In genomic region chr3:95651391-95652203, GRCm38 (mm10) we compare ENCODE assay signal across 9 mouse cellular contexts. TPM values are rescaled to one million over a fixed set of nuclear protein-coding genes. Genes with fewer than 3 reads are reported as not detected.
DNase-seq lines count a peak whose midpoint lies in the region; ATAC-seq and TF ChIP-seq lines count a peak whose summit lies in the region.
"Had no signal": no experiment of that assay in that cellular context is flagged by ENCODE, and none has a peak within 500 bp of the region (broad histone marks: within the 10 kb centered on the region; RNA-seq: fewer than 3 reads in every experiment).

No protein-coding gene starts in this region.

- H3K9me3 ChIP-seq in lung, postnatal 0 days (ENCODE audit: low read length): no peaks in the 10 kb centered on the region
- no peaks in the 10 kb centered on the region for H3K9me3 ChIP-seq in heart, postnatal 0 days (replicated peaks; ENCODE audit: control insufficient read depth, low read length)
- H3K9me3 ChIP-seq in forebrain, embryonic 16.5 days (ENCODE audit: control insufficient read depth, low read length): no peaks in the 10 kb centered on the region

- H3K36me3 ChIP-seq in lung, postnatal 0 days (ENCODE audit: insufficient read depth, low read length): no peaks in the 10 kb centered on the region
- H3K36me3 ChIP-seq in heart, postnatal 0 days (replicated peaks; ENCODE audit: control insufficient read depth, insufficient read depth, low read length): no peaks in the 10 kb centered on the region
- no peaks in the 10 kb centered on the region for H3K36me3 ChIP-seq in small intestine, adult 2 months (ENCODE audit: control insufficient read depth, insufficient read depth, low read length)
- H3K36me3 ChIP-seq in forebrain, embryonic 16.5 days (ENCODE audit: control insufficient read depth, insufficient read depth): no peaks in the 10 kb centered on the region

- H3K4me1 ChIP-seq in lung, postnatal 0 days (ENCODE audit: insufficient read depth, low read depth, low read length): peaks cover 21% of the 10 kb centered on the region
- peaks cover 21% of the 10 kb centered on the region for H3K4me1 ChIP-seq in heart, postnatal 0 days (ENCODE audit: control insufficient read depth, insufficient read depth)
- H3K4me1 ChIP-seq in small intestine, adult 2 months (ENCODE audit: control insufficient read depth, insufficient read depth, insufficient read length, low read length): peaks cover 16% of the 10 kb centered on the region
- no peaks in the 10 kb centered on the region for H3K4me1 ChIP-seq in forebrain, embryonic 16.5 days (replicated peaks; ENCODE audit: control insufficient read depth, insufficient read depth, low read length)

- no peak for TF ChIP-seq EP300 in lung, postnatal 0 days (IDR thresholded peaks at IDR 0.05)
- no peak for TF ChIP-seq EP300 in heart, postnatal 0 days (IDR thresholded peaks at IDR 0.05; ENCODE audit: low read depth)

- peak; percentile 86 for DNase-seq in heart, adult 11 months
- no peak for DNase-seq in heart, postnatal 4 days
- no peak for DNase-seq in lung, postnatal 0 days (ENCODE audit: low spot score)
- no peak for DNase-seq in lung, postnatal 14 days
- no peak for DNase-seq in heart, postnatal 0 days (ENCODE audit: low spot score)
- no peak for DNase-seq in spleen, postnatal 36 days (ENCODE audit: low spot score in 2 of 2)
- DNase-seq: adrenal gland, postnatal 25 days had no signal

- TF ChIP-seq POLR2A in small intestine, adult 2 months (IDR thresholded peaks at IDR 0.05; ENCODE audit: low read depth, low read length): no peak

- H3K4me3 ChIP-seq in lung, postnatal 0 days (ENCODE audit: low read depth, low read length): no peak overlapping the region
- no peak overlapping the region for H3K4me3 ChIP-seq in heart, postnatal 0 days (ENCODE audit: low read depth, low read length)
- no peak overlapping the region for H3K4me3 ChIP-seq in small intestine, adult 2 months (ENCODE audit: low read depth, low read length)
- H3K4me3 ChIP-seq in forebrain, embryonic 16.5 days (replicated peaks; ENCODE audit: low read length): no peak overlapping the region

- no peak overlapping the region for H3K9ac ChIP-seq in lung, postnatal 0 days (replicated peaks; ENCODE audit: low read depth)
- H3K9ac ChIP-seq in heart, postnatal 0 days (replicated peaks; ENCODE audit: low read depth, low read length): 0 out of 2 replicates have a peak overlapping the region, but pooled peaks have one; percentile 32
- H3K9ac ChIP-seq in forebrain, embryonic 16.5 days (replicated peaks; ENCODE audit: low read depth, low read length): no peak overlapping the region

- ATAC-seq in lung, postnatal 0 days: no peak
- no peak for ATAC-seq in heart, postnatal 0 days (ENCODE audit: insufficient read depth, low read depth)
- no peak for ATAC-seq in forebrain, embryonic 16.5 days

- 77% methylated on average over 16 of the region's 16 CpGs for WGBS in lung, postnatal 0 days
- WGBS in heart, postnatal 0 days: 83% methylated on average over 16 of the region's 16 CpGs
- WGBS in small intestine, adult 2 months: 85% methylated on average over 16 of the region's 16 CpGs
- WGBS in forebrain, embryonic 16.5 days: 89% methylated on average over 16 of the region's 16 CpGs

- no peaks in the 10 kb centered on the region for H3K27me3 ChIP-seq in lung, postnatal 0 days (replicated peaks; ENCODE audit: insufficient read depth, low read length)
- no peaks in the 10 kb centered on the region for H3K27me3 ChIP-seq in heart, postnatal 0 days (ENCODE audit: control insufficient read depth, insufficient read depth, low read length)
- H3K27me3 ChIP-seq in small intestine, adult 2 months (ENCODE audit: control insufficient read depth, insufficient read depth, low read length): no peaks in the 10 kb centered on the region
- no peaks in the 10 kb centered on the region for H3K27me3 ChIP-seq in forebrain, embryonic 16.5 days (replicated peaks; ENCODE audit: control insufficient read depth, insufficient read depth, low read length)

- H3K27ac ChIP-seq in lung, postnatal 0 days (ENCODE audit: low read length): peak overlapping the region; percentile 95
- peak overlapping the region; percentile 90 for H3K27ac ChIP-seq in heart, postnatal 0 days (ENCODE audit: low read depth)
- H3K27ac ChIP-seq in small intestine, adult 2 months (ENCODE audit: insufficient read depth, low read depth, low read length): peak overlapping the region; percentile 79
- H3K27ac ChIP-seq in forebrain, embryonic 16.5 days (ENCODE audit: low read length): no peak overlapping the region

- no peak overlapping the region for H3K4me2 ChIP-seq in lung, postnatal 0 days (replicated peaks; ENCODE audit: low read depth, low read length)
- no peak overlapping the region for H3K4me2 ChIP-seq in heart, postnatal 0 days (ENCODE audit: low read depth, low read length)
- H3K4me2 ChIP-seq in forebrain, embryonic 16.5 days (ENCODE audit: low read length): no peak overlapping the region

- no peak for TF ChIP-seq CTCF in lung, postnatal 0 days (IDR thresholded peaks at IDR 0.05)
- no peak for TF ChIP-seq CTCF in heart, postnatal 0 days (IDR thresholded peaks at IDR 0.05; ENCODE audit: low read depth)
- no peak for TF ChIP-seq CTCF in small intestine, adult 2 months (IDR thresholded peaks at IDR 0.05; ENCODE audit: extremely low read depth, insufficient read length, insufficient replicate concordance, low read depth, low read length)

RNA-seq across cellular contexts. Expression of gene Mcl1, which starts 7.0 kb away (rescaled TPM):
- total RNA-seq in heart, postnatal 4 days (2021): 100 to 1,000 TPM; 112 to 115 TPM
- polyA plus RNA-seq in lung, postnatal 0 days (2015; fragmentation: Nextera tagmentation; extraction: Ambion mirVana): 99.6 and 101 TPM in 2 replicates
- total RNA-seq in heart, postnatal 0 days (2014; rRNA removed; ENCODE audit: low replicate concordance): 213 and 278 TPM in 2 replicates
- 50.1 and 51.9 TPM in 2 replicates for polyA plus RNA-seq in heart, postnatal 0 days (2015; fragmentation: Nextera tagmentation; extraction: Ambion mirVana)
- 119 and 327 TPM in 2 replicates for polyA plus RNA-seq in small intestine, adult 2 months (2012; rRNA removed)
- 43.4 and 48.3 TPM in 2 replicates for polyA plus RNA-seq in forebrain, embryonic 16.5 days (2015; fragmentation: Nextera tagmentation; extraction: Ambion mirVana)

RNA-seq across cellular contexts. Expression of gene Ensa, which starts 26.8 kb away (rescaled TPM):
- 10 to 100 TPM; 49.2 to 50.5 TPM for total RNA-seq in heart, postnatal 4 days (2021)
- polyA plus RNA-seq in lung, postnatal 0 days (2015; fragmentation: Nextera tagmentation; extraction: Ambion mirVana): 48.2 and 52.0 TPM in 2 replicates
- 43.3 and 49.6 TPM in 2 replicates for total RNA-seq in heart, postnatal 0 days (2014; rRNA removed; ENCODE audit: low replicate concordance)
- polyA plus RNA-seq in heart, postnatal 0 days (2015; fragmentation: Nextera tagmentation; extraction: Ambion mirVana): 38.5 and 40.6 TPM in 2 replicates
- 5.2 and 10.1 TPM in 2 replicates for polyA plus RNA-seq in small intestine, adult 2 months (2012; rRNA removed)
- polyA plus RNA-seq in forebrain, embryonic 16.5 days (2015; fragmentation: Nextera tagmentation; extraction: Ambion mirVana): 113 and 124 TPM in 2 replicates

RNA-seq across cellular contexts. Expression of gene Adamtsl4, which starts 36.1 kb away (rescaled TPM):
- 10 to 100 TPM; 13.5 to 14.6 TPM for total RNA-seq in heart, postnatal 4 days (2021)
- 11.8 and 13.2 TPM in 2 replicates for polyA plus RNA-seq in lung, postnatal 0 days (2015; fragmentation: Nextera tagmentation; extraction: Ambion mirVana)
- 20.2 and 23.8 TPM in 2 replicates for total RNA-seq in heart, postnatal 0 days (2014; rRNA removed; ENCODE audit: low replicate concordance)
- polyA plus RNA-seq in heart, postnatal 0 days (2015; fragmentation: Nextera tagmentation; extraction: Ambion mirVana): 7.5 and 11.2 TPM in 2 replicates
- 6.4 and 8.2 TPM in 2 replicates for polyA plus RNA-seq in small intestine, adult 2 months (2012; rRNA removed)
- polyA plus RNA-seq in forebrain, embryonic 16.5 days (2015; fragmentation: Nextera tagmentation; extraction: Ambion mirVana): 0.48 and 1.2 TPM in 2 replicates
